Mouse (Mus musculus): ENCODE data around the gene Krt83. TPM values are rescaled to one million over a fixed set of nuclear protein-coding genes. Genes with fewer than 3 reads are reported as not detected.

The Krt83 gene
- polyA plus RNA-seq, 1 experiment from 2014 or later = not detected

GRCm38 (mm10) chr15:101497181-101497580 is 5.9 kb upstream of the Krt83 start:
- no peaks in the 10 kb centered on the region for H3K36me3 ChIP-seq
- ATAC-seq (ENCODE audit: low read depth) (no peak), DNase-seq (no peak)
- H3K4me1 ChIP-seq (replicated peaks) = no peaks in the 10 kb centered on the region
- no peaks in the 10 kb centered on the region for H3K27me3 ChIP-seq
- WGBS (ENCODE audit: insufficient replicate concordance) = 50% methylated on average over 2 of the region's 2 CpGs
- H3K9ac ChIP-seq = no peak overlapping the region
- no peak overlapping the region for H3K4me2 ChIP-seq
- no peak overlapping the region for H3K4me3 ChIP-seq (replicated peaks)
- H3K9me3 ChIP-seq (replicated peaks) = no peaks in the 10 kb centered on the region
- no peak overlapping the region for H3K27ac ChIP-seq

GRCm38 (mm10) chr15:101495266-101495665 is 4.0 kb upstream of the Krt83 start:
- no peak overlapping the region for H3K4me3 ChIP-seq (replicated peaks)
- no peak overlapping the region for H3K27ac ChIP-seq
- H3K4me1 ChIP-seq (replicated peaks) = no peaks in the 10 kb centered on the region
- H3K27me3 ChIP-seq = no peaks in the 10 kb centered on the region
- H3K9me3 ChIP-seq (replicated peaks) = no peaks in the 10 kb centered on the region
- 73% methylated on average over 8 of the region's 8 CpGs for WGBS (ENCODE audit: insufficient replicate concordance)
- H3K9ac ChIP-seq = no peak overlapping the region
- ATAC-seq (ENCODE audit: low read depth) (no peak), DNase-seq (no peak)
- H3K36me3 ChIP-seq = no peaks in the 10 kb centered on the region
- H3K4me2 ChIP-seq = no peak overlapping the region

GRCm38 (mm10) chr15:101494203-101494602 is 2.9 kb upstream of the Krt83 start:
- no peaks in the 10 kb centered on the region for H3K4me1 ChIP-seq (replicated peaks)
- WGBS (ENCODE audit: insufficient replicate concordance) = 35% methylated on average over 1 of the region's 1 CpGs
- no peak overlapping the region for H3K4me2 ChIP-seq
- H3K36me3 ChIP-seq = no peaks in the 10 kb centered on the region
- no peak overlapping the region for H3K27ac ChIP-seq
- no peak overlapping the region for H3K4me3 ChIP-seq (replicated peaks)
- H3K9ac ChIP-seq = no peak overlapping the region
- no peaks in the 10 kb centered on the region for H3K27me3 ChIP-seq
- no peaks in the 10 kb centered on the region for H3K9me3 ChIP-seq (replicated peaks)
- DNase-seq = no peak
- no peak for ATAC-seq (ENCODE audit: low read depth)

- no peaks in the 10 kb centered on the region for H3K9me3 ChIP-seq (replicated peaks)
- no peak overlapping the region for H3K9ac ChIP-seq
- no peaks in the 10 kb centered on the region for H3K4me1 ChIP-seq (replicated peaks)
- no peak overlapping the region for H3K4me3 ChIP-seq (replicated peaks)
- no peak overlapping the region for H3K4me2 ChIP-seq
- no peak overlapping the region for H3K27ac ChIP-seq
- no peaks in the 10 kb centered on the region for H3K27me3 ChIP-seq
- no peak for ATAC-seq (ENCODE audit: low read depth)
- DNase-seq = no peak
- WGBS (ENCODE audit: insufficient replicate concordance) = 71% methylated on average over 6 of the region's 6 CpGs
- H3K36me3 ChIP-seq = no peaks in the 10 kb centered on the region
Observed at GRCm38 (mm10) chr15:101493713-101494112, 2.4 kb upstream of the Krt83 start.

- Histone ChIP-seq H3K4me2 (no peak overlapping the region), H3K27ac (no peak overlapping the region), H3K4me1 (replicated peaks) (no peaks in the 10 kb centered on the region), H3K9me3 (replicated peaks) (no peaks in the 10 kb centered on the region), H3K4me3 (replicated peaks) (no peak overlapping the region), H3K9ac (no peak overlapping the region), H3K27me3 (no peaks in the 10 kb centered on the region), H3K36me3 (no peaks in the 10 kb centered on the region)
- 44% methylated on average over 8 of the region's 8 CpGs for WGBS (ENCODE audit: insufficient replicate concordance)
- no peak for DNase-seq
- ATAC-seq (ENCODE audit: low read depth) = no peak
Observed at GRCm38 (mm10) chr15:101492718-101493117, 1.4 kb upstream of the Krt83 start.

- H3K4me3 ChIP-seq (replicated peaks) = no peak overlapping the region
- ATAC-seq (ENCODE audit: low read depth) (no peak), DNase-seq (no peak)
- no peak overlapping the region for H3K4me2 ChIP-seq
- WGBS (ENCODE audit: insufficient replicate concordance) = 57% methylated on average over 11 of the region's 11 CpGs
- H3K36me3 ChIP-seq = no peaks in the 10 kb centered on the region
- no peak overlapping the region for H3K9ac ChIP-seq
- no peaks in the 10 kb centered on the region for H3K4me1 ChIP-seq (replicated peaks)
- no peaks in the 10 kb centered on the region for H3K9me3 ChIP-seq (replicated peaks)
- no peak overlapping the region for H3K27ac ChIP-seq
- H3K27me3 ChIP-seq = no peaks in the 10 kb centered on the region
Observed at GRCm38 (mm10) chr15:101485911-101486635, 5.2 kb downstream of the Krt83 start.

DNA sequence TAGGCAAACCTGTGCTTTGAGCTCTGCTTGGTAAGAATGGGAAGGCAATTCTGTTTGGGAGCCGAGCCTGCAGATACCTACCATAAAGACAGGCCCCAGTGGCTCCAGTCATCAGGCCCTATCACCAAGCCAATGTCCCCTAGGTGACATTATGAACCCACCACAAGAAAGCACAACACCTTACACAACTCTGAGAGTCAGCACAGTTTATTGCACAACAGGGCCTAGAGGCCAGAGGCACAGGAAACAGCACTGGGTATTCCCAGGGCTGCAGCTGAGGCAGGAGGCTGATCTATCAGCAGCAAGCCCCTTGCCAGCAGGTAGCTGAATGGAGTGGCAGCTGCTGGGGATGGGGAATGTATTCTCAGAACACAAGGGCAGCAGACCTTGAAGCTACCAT is 6.4 kb downstream of the Krt83 start:
- H3K4me2 ChIP-seq = no peak overlapping the region
- no peaks in the 10 kb centered on the region for H3K27me3 ChIP-seq
- H3K9me3 ChIP-seq (replicated peaks) = no peaks in the 10 kb centered on the region
- DNase-seq = no peak
- no peaks in the 10 kb centered on the region for H3K36me3 ChIP-seq
- H3K9ac ChIP-seq = no peak overlapping the region
- 35% methylated on average over 1 of the region's 1 CpGs for WGBS (ENCODE audit: insufficient replicate concordance)
- no peak overlapping the region for H3K4me3 ChIP-seq (replicated peaks)
- H3K27ac ChIP-seq = no peak overlapping the region
- H3K4me1 ChIP-seq (replicated peaks) = no peaks in the 10 kb centered on the region
- ATAC-seq (ENCODE audit: low read depth) = no peak

DNA sequence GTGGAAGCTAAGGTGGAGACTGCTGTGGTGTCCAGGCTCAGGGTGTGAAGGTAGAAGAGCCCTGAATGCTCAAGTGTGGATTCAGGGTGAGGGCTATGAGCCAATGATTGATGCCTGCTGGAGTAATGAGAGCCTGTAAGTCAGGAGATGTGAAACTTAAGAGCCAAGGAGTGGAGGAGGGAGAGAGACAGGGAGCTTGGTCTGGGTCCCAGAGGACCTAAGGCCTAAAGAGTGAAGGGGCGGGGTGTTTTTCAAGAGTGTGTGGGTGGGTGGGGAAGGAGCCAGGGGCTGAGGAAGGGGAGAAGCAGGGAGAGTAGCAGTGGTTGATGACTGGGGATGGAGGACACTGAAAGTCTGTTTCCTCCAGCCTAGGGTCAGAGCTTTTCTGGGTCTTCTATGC is 7.7 kb downstream of the Krt83 start:
- Histone ChIP-seq H3K4me2 (no peak overlapping the region), H3K4me1 (replicated peaks) (peaks cover 5% of the 10 kb centered on the region; the same call in 1 of the 2 replicates), H3K27me3 (peaks cover 12% of the 10 kb centered on the region), H3K4me3 (replicated peaks) (no peak overlapping the region), H3K9ac (no peak overlapping the region), H3K9me3 (replicated peaks) (no peaks in the 10 kb centered on the region), H3K27ac (no peak overlapping the region), H3K36me3 (no peaks in the 10 kb centered on the region)
- ATAC-seq (ENCODE audit: low read depth) (no peak), DNase-seq (no peak)
- WGBS (ENCODE audit: insufficient replicate concordance) = 56% methylated on average over 1 of the region's 1 CpGs

- DNase-seq (no peak), ATAC-seq (ENCODE audit: low read depth) (no peak)
- H3K27ac ChIP-seq = no peak overlapping the region
- whole genome bisulfite sequencing (ENCODE audit: insufficient replicate concordance) = 33% methylated on average over 4 of the region's 4 CpGs
- H3K9me3 ChIP-seq (replicated peaks) = no peaks in the 10 kb centered on the region
- H3K9ac ChIP-seq = no peak overlapping the region
- peaks cover 15% of the 10 kb centered on the region for H3K27me3 ChIP-seq
- H3K4me3 ChIP-seq (replicated peaks) = no peak overlapping the region
- H3K4me2 ChIP-seq = no peak overlapping the region
- no peaks in the 10 kb centered on the region for H3K36me3 ChIP-seq
- H3K4me1 ChIP-seq (replicated peaks) = peaks cover 5% of the 10 kb centered on the region; the same call in 1 of the 2 replicates
Observed at GRCm38 (mm10) chr15:101482056-101482455, 9.3 kb downstream of the Krt83 start.

DNA sequence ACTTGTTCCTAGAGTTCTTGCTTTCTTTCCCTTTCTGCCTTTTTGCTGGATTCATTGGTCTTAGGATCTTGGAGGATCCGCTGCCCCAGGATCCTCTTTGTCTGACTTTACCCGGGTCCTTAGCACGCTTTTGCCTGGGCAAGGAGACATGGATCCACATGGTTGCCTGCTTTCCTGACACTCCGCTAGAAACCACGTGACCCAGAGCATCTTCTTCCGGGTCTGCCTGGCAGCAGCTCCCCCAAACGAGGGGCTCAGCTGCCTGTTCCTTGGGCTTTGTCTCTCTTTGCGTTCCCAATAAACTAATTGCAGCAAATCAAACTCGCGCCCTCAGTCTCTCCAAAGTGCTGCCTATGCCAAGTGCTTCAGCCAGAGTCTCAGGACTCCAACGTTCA is 11.6 kb downstream of the Krt83 start:
- DNase-seq (no peak), ATAC-seq (ENCODE audit: low read depth) (no peak)
- Histone ChIP-seq H3K4me2 (peak overlapping the region; percentile 37), H3K9me3 (replicated peaks) (no peaks in the 10 kb centered on the region), H3K4me3 (replicated peaks) (no peak overlapping the region), H3K27ac (no peak overlapping the region), H3K36me3 (no peaks in the 10 kb centered on the region), H3K9ac (no peak overlapping the region), H3K4me1 (replicated peaks) (peaks cover 5% of the 10 kb centered on the region; the same call in 1 of the 2 replicates), H3K27me3 (peaks cover 15% of the 10 kb centered on the region)
- 28% methylated on average over 11 of the region's 11 CpGs for WGBS (ENCODE audit: insufficient replicate concordance)

- H3K36me3 ChIP-seq = no peaks in the 10 kb centered on the region
- ATAC-seq (ENCODE audit: low read depth) (no peak), DNase-seq (no peak)
- H3K9me3 ChIP-seq (replicated peaks) = no peaks in the 10 kb centered on the region
- peaks cover 5% of the 10 kb centered on the region; the same call in 1 of the 2 replicates for H3K4me1 ChIP-seq (replicated peaks)
- H3K4me3 ChIP-seq (replicated peaks) = no peak overlapping the region
- 9% methylated on average over 31 of the region's 31 CpGs for WGBS (ENCODE audit: insufficient replicate concordance)
- peak overlapping the region; percentile 37 for H3K4me2 ChIP-seq
- H3K27ac ChIP-seq = no peak overlapping the region
- peaks cover 15% of the 10 kb centered on the region for H3K27me3 ChIP-seq
- no peak overlapping the region for H3K9ac ChIP-seq
Observed at GRCm38 (mm10) chr15:101479007-101479665, 12.2 kb downstream of the Krt83 start.

Measured in liver, embryonic 13.5 days (tissue).